Mouse (Mus musculus) liver, embryonic 12.5 days (tissue): Measurements from ENCODE around the gene Trim72. TPM values are rescaled to one million over a fixed set of nuclear protein-coding genes. Genes with fewer than 3 reads are reported as not detected.

Experiments
- polyA plus RNA-seq: library from polyadenylated mRNA; unstranded; fragments of >200 nt; fragmentation: Nextera tagmentation; extraction: Ambion mirVana; gene quantifications from 2 replicates; pipeline ENCODE4 v1.2.1, GENCODE M21; 2016

Trim72 gene
- polyA plus RNA-seq, 1 experiment from 2014 or later = not detected

Other genes starting within 250 kb of the Trim72 start
- gene Orai3, start 234.1 kb upstream of the Trim72 start, polyA plus RNA-seq = 14.8 and 15.0 TPM in 2 replicates
- 13.1 and 13.7 TPM in 2 replicates for gene Setd1a, start 227.3 kb upstream of the Trim72 start, polyA plus RNA-seq
- gene Gm49388, start 218.3 kb upstream of the Trim72 start, polyA plus RNA-seq = not detected in 2 replicates
- 28.0 and 29.8 TPM in 2 replicates for gene Hsd3b7, start 203.3 kb upstream of the Trim72 start, polyA plus RNA-seq
- gene Stx4a, start 179.7 kb upstream of the Trim72 start, polyA plus RNA-seq = 19.0 and 21.1 TPM in 2 replicates
- gene Stx1b, start 179.4 kb upstream of the Trim72 start, polyA plus RNA-seq = 0.20 and 0.56 TPM in 2 replicates
- 8.6 and 9.1 TPM in 2 replicates for gene Zfp646, start 127.7 kb upstream of the Trim72 start, polyA plus RNA-seq
- 11.2 and 11.3 TPM in 2 replicates for gene Zfp668, start 127.1 kb upstream of the Trim72 start, polyA plus RNA-seq
- 0.26 and 0.49 TPM in 2 replicates for gene Prss53, start 113.0 kb upstream of the Trim72 start, polyA plus RNA-seq
- gene Gm21974, start 108.5 kb upstream of the Trim72 start, polyA plus RNA-seq = not detected in 2 replicates
- 75.0 and 80.3 TPM in 2 replicates for gene Vkorc1, start 108.3 kb upstream of the Trim72 start, polyA plus RNA-seq
- 81.3 and 82.2 TPM in 2 replicates for gene Bckdk, start 99.9 kb upstream of the Trim72 start, polyA plus RNA-seq
- 29.5 and 31.0 TPM in 2 replicates for gene Kat8, start 91.4 kb upstream of the Trim72 start, polyA plus RNA-seq
- gene Prss8, start 73.8 kb upstream of the Trim72 start, polyA plus RNA-seq = 4.0 and 4.4 TPM in 2 replicates
- 3.9 and 5.1 TPM in 2 replicates for gene Prss36, start 57.2 kb upstream of the Trim72 start, polyA plus RNA-seq
- 217 and 225 TPM in 2 replicates for gene Fus, start 36.5 kb upstream of the Trim72 start, polyA plus RNA-seq
- gene Pycard, start 10.1 kb upstream of the Trim72 start, polyA plus RNA-seq = 32.9 and 33.8 TPM in 2 replicates
- 2.1 and 2.2 TPM in 2 replicates for gene Itgam, start 58.7 kb downstream of the Trim72 start, polyA plus RNA-seq
- gene Gm49368, start 58.7 kb downstream of the Trim72 start, polyA plus RNA-seq = not detected in 2 replicates
- gene Itgax, start 125.6 kb downstream of the Trim72 start, polyA plus RNA-seq = 0.17 and 0.19 TPM in 2 replicates
- 0.08 TPM in 1 of 2 replicates, not detected in the other for gene Itgad, start 150.4 kb downstream of the Trim72 start, polyA plus RNA-seq
- gene Cox6a2, start 202.4 kb downstream of the Trim72 start, polyA plus RNA-seq = 1.2 and 1.5 TPM in 2 replicates
- gene Armc5, start 233.4 kb downstream of the Trim72 start, polyA plus RNA-seq = 12.7 and 12.8 TPM in 2 replicates
- gene 9130023H24Rik, start 234.1 kb downstream of the Trim72 start, polyA plus RNA-seq = 2.9 and 3.1 TPM in 2 replicates
- gene Tgfb1i1, start 242.9 kb downstream of the Trim72 start, polyA plus RNA-seq = 22.3 and 25.1 TPM in 2 replicates